Mouse (Mus musculus) heart, adult 2 months (tissue): Measurements from ENCODE around the gene Rassf8.

Experiments used
- CTCF ChIP-seq: fragments of 200-600 bp; IDR thresholded peaks from 2 replicates; pipeline ENCODE4 v1.8.1; 2022; ENCODE audit warnings: antibody characterized with exemption, mild to moderate bottlenecking, moderate library complexity
- EP300 ChIP-seq: fragments of 200-500 bp; IDR thresholded peaks from 2 replicates; pipeline ENCODE4 v1.6.1; 2011; ENCODE audit warnings: low read depth, low read length, control low read depth; ENCODE audit not compliant: insufficient read depth
- POLR2A ChIP-seq: fragments of 200-500 bp; IDR thresholded peaks from 2 replicates; pipeline ENCODE4 v1.6.1; 2011; ENCODE audit warnings: mild to moderate bottlenecking, low read depth, low read length, control low read depth; ENCODE audit not compliant: insufficient read depth

DNA sequence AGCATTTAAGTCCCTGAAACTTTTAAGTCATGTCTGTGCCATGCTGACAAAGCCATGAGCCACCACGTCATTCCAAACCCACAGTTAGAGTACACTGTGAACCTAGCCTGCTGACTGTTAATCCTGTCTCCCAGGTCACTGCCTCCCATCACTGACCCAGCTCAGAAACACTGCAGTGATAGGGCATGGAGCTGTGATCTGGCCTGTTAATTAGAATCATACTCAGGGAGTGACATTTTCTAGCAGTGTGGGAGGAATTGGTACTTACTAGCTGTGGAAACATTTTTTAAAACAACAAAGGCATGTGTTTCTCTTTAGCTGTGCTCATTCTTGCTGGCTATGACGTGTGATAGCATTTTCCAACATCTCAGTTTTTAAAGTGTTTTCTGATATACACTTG is 35.4 kb downstream of the Rassf8 start:
- TF ChIP-seq CTCF (no peak), POLR2A (no peak), EP300 (no peak)
